Mouse (Mus musculus) E14TG2a.4 (cell line): ENCODE results near the gene Ifna16.

ENCODE experiments used
- H3K27me3 ChIP-seq: 2 replicates; pipeline ENCODE4 v1.6.1; 2014; ENCODE audit warnings: low read length, control low read depth; ENCODE audit not compliant: insufficient read depth
- H3K36me3 ChIP-seq: 2 replicates; pipeline ENCODE4 v1.6.1; 2014; ENCODE audit warnings: low read length, control low read depth; ENCODE audit not compliant: insufficient read depth
- H3K4me1 ChIP-seq: replicated peaks from 2 replicates; pipeline ENCODE4 v1.6.1; 2014; ENCODE audit warnings: low read depth, low read length, control low read depth
- H3K4me3 ChIP-seq: replicated peaks from 2 replicates; pipeline ENCODE4 v1.5.1; 2014; ENCODE audit warnings: mild to moderate bottlenecking, low read length
- H3K9me3 ChIP-seq: 2 replicates; pipeline ENCODE4 v1.6.1; 2014; ENCODE audit warnings: low read length, control low read depth
- CTCF ChIP-seq: conservative IDR thresholded peaks from 2 replicates; pipeline ENCODE4 v1.5.1; 2014; ENCODE audit warnings: low read length
- NANOG ChIP-seq: IDR thresholded peaks from 2 replicates; pipeline ENCODE4 v1.6.1; 2014; ENCODE audit warnings: borderline replicate concordance, low read length, mixed read lengths
- POU5F1 ChIP-seq: IDR thresholded peaks from 2 replicates; pipeline ENCODE4 v1.6.1; 2014; ENCODE audit warnings: low read length, borderline replicate concordance

Gene Ifna16

DNA sequence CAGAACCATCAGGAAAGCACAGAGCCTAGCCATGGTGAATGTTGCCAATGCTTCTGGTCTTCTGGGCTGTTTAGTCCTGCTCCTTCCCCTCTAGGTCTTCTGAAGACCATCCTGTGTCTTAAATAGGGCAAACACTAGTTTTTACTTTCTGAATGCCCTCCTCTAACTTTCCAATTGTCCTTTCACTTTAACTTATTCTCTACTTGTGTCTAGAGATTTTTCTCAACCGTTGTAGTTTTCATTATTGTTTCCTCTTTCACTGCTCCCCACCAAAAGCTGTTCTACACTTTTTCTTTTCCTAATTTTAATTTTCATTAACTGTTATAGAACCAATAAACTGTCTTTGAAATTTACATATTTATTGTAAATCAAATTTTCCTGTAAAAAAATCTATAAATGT, at the start of gene Ifna16:
Gene Ifna16, minus strand, starts transcription at position 101 of the 400 bp plus-strand sequence.
- H3K27me3 ChIP-seq: no peaks in the 10 kb centered on the region
- H3K36me3 ChIP-seq: no peaks in the 10 kb centered on the region
- H3K4me1 ChIP-seq: no peaks in the 10 kb centered on the region
- TF ChIP-seq CTCF: no peak
- no peak for TF ChIP-seq POU5F1
- no peak for TF ChIP-seq NANOG
- H3K9me3 ChIP-seq: no peaks in the 10 kb centered on the region
- no peak within 1 kb of the TSS for H3K4me3 ChIP-seq

DNA sequence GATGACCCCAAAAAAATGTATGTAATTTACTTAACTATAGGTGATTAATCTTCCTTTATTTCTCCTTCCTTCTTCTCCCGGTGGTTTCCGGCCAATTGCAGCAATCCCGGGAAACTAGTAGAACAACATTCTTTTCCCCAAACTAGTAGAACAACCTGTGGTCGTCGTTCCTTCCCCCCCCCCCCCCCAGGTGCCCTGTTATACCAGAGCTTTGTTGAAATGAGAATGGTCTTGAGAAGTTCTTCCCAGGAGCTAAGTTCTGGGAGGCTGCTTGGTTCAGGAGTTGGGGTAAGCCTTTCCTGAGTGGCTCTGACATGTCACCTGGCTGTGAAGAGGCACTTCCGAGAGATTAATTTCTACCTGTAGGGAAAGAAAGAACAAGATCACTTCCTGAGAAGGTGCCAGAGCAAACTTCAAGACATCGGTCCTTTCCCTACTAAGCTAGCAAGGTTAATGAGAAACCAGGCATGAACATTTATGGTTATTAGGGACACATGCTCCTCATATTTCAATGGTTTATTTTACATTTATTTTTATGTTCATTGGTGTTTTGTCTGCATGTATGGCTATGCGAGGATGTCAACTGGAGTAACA, 46.9 kb upstream of the Ifna16 start:
- H3K27me3 ChIP-seq: no peaks in the 10 kb centered on the region
- no peak for TF ChIP-seq NANOG
- no peak for TF ChIP-seq CTCF
- TF ChIP-seq POU5F1: no peak
- H3K9me3 ChIP-seq: peaks cover 88% of the 10 kb centered on the region
- H3K4me3 ChIP-seq: no peak overlapping the region
- peaks cover 21% of the 10 kb centered on the region for H3K36me3 ChIP-seq
- no peaks in the 10 kb centered on the region; the same call in 1 of the 2 replicates for H3K4me1 ChIP-seq

DNA sequence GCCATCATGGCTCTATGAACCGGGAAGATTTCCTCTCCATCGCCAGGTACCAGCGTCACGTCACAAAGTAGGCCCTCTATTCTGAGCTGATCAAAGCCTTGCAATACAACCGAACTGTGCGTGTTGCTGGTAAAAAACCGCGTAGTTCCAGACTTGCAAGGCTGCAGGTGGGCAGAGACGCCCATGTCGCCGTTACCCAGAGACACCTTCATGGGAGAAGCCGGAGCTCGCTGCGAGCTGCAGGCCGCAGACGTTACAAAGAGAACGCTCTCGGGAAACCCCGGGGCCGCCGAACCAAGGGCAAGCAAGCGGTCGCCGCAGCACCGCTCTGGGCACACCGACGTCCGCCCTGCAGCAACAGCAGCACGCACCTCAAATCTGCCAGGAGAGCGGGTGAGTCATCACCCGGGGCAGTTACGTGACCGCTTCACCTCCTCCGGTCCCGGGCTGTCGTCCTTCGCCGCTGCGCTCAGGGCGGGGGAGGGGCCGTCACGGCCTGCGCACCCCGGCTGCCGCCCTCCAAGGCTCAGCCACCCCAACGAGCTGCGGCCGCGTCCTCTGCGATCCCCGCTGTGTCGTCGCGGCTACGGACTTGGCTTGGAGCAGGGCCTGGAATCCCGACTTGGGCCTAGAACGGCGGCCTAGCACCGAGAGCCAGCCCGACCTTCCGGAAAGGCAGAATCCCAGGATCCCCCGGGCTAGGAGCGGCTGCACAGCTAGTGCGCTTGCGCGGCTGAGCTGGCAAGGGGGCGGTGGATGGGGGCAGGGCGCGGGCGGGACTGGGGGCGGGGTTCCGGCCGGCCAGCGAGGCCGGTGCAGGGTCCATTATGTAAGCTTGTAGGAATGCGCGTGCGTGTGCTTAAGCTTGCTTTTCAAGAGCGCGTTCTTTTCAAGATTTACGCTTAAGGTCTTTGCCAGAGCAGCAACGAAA, 45.3 kb upstream of the Ifna16 start, which contains the start of the genes Gm26566 and Klhl9:
Gene Gm26566, plus strand, starts transcription at position 15 of the 931 bp plus-strand sequence.
Gene Klhl9, minus strand, starts transcription at position 675 of the 931 bp plus-strand sequence.
- Histone ChIP-seq H3K27me3 (no peaks in the 10 kb centered on the region), H3K4me1 (no peaks in the 10 kb centered on the region; the same call in 1 of the 2 replicates)
- TF ChIP-seq POU5F1: no peak
- no peak for TF ChIP-seq CTCF
- TF ChIP-seq NANOG: no peak

DNA sequence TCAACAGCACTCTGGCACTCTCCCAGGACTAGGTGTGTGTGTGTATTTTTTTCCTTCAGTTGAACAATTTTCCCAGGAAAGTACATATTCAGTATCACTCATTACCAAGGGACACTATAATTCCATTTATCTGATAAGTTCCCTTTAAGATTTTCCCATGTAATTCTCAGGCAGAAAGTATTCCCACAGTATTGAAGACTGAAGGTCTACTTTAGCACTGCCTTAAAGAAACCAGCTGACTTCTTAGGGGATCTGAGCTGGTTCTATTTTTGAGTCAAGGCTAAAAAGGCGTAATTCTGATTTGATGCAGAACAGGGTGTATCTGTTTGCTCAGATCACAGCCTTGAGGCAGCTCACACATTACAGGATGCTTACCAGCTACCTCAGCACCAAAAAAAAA, 42.0 kb upstream of the Ifna16 start:
- Histone ChIP-seq H3K4me1 (no peaks in the 10 kb centered on the region; the same call in 1 of the 2 replicates), H3K4me3 (no peak overlapping the region), H3K9me3 (peaks cover 42% of the 10 kb centered on the region), H3K27me3 (no peaks in the 10 kb centered on the region), H3K36me3 (peaks cover 28% of the 10 kb centered on the region)
- TF ChIP-seq CTCF (no peak), NANOG (no peak), POU5F1 (no peak)

More for the DNA sequence above, 45.3 kb upstream of the Ifna16 start, which contains the start of the genes Gm26566 and Klhl9:
- H3K9me3 ChIP-seq: peaks cover 75% of the 10 kb centered on the region
- peaks cover 28% of the 10 kb centered on the region for H3K36me3 ChIP-seq
- H3K4me3 ChIP-seq: peak within 1 kb of the TSS; percentile 84

DNA sequence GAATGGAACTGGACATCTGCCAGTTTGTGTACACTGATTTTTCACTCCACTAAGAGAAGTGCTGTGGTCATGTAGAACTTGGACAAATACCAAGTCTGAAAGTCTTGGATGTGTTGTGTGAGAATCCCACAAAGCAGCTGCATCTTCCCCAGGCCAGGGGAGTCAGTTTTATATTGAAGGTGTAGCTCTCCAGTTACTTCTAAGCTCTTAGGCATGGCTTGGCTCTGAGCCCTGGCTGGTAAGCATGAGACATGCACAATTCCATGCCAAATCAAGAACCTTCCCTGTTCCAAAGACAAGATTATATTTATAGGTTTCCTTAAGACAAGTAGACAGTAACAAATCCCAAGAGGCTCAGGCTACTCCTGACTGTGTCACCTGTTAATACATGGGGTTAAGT, 38.3 kb upstream of the Ifna16 start:
- Histone ChIP-seq H3K27me3 (no peaks in the 10 kb centered on the region), H3K4me3 (no peak overlapping the region), H3K9me3 (peaks cover 24% of the 10 kb centered on the region), H3K36me3 (peaks cover 14% of the 10 kb centered on the region), H3K4me1 (no peaks in the 10 kb centered on the region)
- no peak for TF ChIP-seq NANOG
- no peak for TF ChIP-seq CTCF
- no peak for TF ChIP-seq POU5F1

- Histone ChIP-seq H3K36me3 (peaks cover 12% of the 10 kb centered on the region), H3K4me3 (no peak overlapping the region), H3K4me1 (no peaks in the 10 kb centered on the region), H3K9me3 (peaks cover 18% of the 10 kb centered on the region), H3K27me3 (no peaks in the 10 kb centered on the region)
- no peak for TF ChIP-seq CTCF
- no peak for TF ChIP-seq NANOG
- TF ChIP-seq POU5F1: no peak
Observed at GRCm38 (mm10) chr4:88714281-88714680, 37.6 kb upstream of the Ifna16 start.

GRCm38 (mm10) chr4:88707128-88707826, 30.6 kb upstream of the Ifna16 start:
- H3K27me3 ChIP-seq: no peaks in the 10 kb centered on the region
- no peaks in the 10 kb centered on the region for H3K36me3 ChIP-seq
- peaks cover 8% of the 10 kb centered on the region; the same call in 1 of the 2 replicates for H3K4me1 ChIP-seq
- H3K9me3 ChIP-seq: no peaks in the 10 kb centered on the region
- no peak overlapping the region for H3K4me3 ChIP-seq
- TF ChIP-seq NANOG (no peak), CTCF (no peak), POU5F1 (no peak)

- H3K4me3 ChIP-seq: no peak overlapping the region
- H3K9me3 ChIP-seq: no peaks in the 10 kb centered on the region
- H3K4me1 ChIP-seq: peaks cover 8% of the 10 kb centered on the region; the same call in 1 of the 2 replicates
- H3K36me3 ChIP-seq: no peaks in the 10 kb centered on the region
- TF ChIP-seq POU5F1: no peak
- TF ChIP-seq NANOG: no peak
- TF ChIP-seq CTCF: no peak
- H3K27me3 ChIP-seq: no peaks in the 10 kb centered on the region
Observed at GRCm38 (mm10) chr4:88705924-88706323, 29.2 kb upstream of the Ifna16 start.
